Mouse (Mus musculus) spleen, adult 12 weeks (tissue): Measurements from ENCODE around the gene Gm960.

Source experiments
- DNase-seq: peaks from one replicate; pipeline ENCODE4 v3.0.0; 2022; ENCODE audit warnings: low spot score

Gene Gm960

DNA sequence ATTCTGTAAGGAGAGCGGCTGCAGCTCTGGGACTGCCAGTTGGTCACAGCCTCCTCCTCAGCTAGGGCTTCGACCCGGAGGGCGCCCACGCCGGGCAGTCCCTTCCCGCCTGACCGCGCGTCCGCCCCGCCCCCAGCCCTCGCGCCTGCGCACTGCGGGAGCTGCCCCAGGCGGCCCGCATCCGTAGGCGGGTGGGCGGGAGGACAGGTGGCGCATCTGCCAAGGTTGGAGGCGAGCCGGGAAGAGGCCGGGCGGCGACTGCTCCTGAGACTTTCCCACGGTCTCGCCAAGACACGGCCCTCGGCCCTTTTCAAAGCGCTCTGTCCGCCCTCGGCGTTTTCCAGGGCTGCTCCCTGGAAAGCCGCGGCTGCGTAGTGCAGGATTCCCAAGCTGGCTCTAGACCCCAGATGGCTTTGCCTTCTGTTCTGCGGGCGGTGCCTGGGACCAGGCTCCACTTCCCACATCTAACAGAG is at the start of gene Gm960:
TSS of gene Gm960 (minus strand) at position 464 of the 473 bp plus-strand sequence.
- no peak for DNase-seq

DNA sequence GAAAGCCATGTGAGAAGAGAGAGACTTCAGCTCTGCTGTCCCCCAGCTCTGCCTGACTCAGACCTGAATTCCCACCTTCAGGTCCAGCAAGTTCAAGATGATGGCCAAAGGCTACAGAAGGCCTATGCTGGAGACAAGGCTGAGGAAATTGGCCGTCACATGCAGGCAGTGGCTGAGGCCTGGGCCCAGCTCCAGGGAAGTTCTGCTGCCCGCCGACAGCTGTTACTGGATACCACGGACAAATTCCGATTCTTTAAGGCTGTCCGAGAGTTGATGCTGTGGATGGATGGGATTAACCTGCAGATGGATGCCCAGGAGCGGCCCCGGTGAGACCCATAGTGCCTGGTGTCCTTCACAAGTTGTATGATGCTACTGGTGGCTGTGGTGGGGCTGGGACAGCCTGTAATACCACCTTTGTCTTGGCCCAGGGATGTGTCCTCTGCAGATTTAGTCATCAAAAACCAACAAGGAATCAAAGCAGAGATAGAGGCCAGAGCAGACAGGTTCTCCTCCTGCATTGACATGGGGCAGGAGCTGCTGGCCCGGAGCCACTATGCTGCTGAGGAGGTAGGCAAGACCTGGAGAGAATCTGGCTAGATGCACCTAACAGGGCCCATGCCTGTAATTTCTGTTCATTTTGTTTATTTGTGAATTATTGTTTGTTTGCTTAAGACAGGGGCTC is 49.3 kb upstream of the Gm960 start:
- DNase-seq = no peak

DNA sequence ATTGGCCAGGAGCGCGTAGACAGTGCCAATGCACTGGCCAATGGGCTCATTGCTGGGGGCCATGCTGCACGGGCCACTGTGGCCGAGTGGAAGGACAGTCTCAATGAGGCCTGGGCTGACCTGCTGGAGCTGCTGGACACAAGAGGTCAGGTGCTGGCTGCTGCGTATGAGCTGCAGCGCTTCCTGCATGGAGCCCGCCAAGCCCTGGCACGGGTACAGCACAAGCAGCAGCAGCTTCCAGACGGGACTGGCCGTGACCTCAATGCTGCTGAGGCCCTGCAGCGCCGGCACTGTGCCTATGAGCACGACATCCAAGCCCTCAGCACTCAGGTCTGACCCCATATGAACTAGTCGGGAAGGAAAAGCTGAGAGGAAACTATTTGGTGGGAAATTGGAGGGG is 48.1 kb upstream of the Gm960 start:
- no peak for DNase-seq

DNA sequence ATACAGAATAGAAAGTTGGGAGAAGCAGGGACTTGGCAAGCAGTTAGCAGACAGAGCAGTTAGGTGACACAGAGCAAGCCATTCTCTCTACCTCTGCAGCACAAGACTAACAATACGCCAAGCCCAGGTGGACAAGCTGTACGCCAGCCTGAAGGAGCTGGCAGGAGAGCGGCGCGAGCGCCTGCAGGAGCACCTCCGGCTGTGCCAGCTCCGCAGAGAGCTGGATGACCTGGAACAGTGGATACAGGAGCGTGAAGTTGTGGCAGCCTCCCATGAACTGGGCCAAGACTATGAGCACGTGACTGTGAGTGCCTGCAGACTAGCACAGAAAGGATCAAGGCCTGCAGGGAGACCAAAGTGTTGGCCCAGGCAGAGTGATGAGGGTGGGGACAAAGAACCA is 47.2 kb upstream of the Gm960 start:
- no peak for DNase-seq

DNA sequence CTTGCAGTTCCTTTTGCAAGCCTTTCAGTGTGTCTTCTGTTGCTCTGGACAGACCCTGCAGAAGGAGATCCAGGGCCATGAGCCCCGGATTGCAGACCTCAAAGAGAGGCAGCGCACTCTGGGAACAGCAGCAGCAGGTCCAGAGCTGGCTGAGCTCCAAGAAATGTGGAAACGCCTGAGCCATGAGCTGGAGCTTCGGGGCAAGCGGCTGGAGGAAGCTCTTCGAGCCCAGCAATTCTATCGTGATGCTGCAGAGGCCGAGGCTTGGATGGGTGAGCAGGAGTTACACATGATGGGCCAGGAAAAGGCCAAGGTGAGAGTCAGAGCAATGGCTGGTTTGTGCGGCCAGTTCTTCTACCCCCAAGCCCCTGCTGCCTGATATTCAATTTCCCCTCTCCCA is 46.6 kb upstream of the Gm960 start:
- DNase-seq = no peak

DNA sequence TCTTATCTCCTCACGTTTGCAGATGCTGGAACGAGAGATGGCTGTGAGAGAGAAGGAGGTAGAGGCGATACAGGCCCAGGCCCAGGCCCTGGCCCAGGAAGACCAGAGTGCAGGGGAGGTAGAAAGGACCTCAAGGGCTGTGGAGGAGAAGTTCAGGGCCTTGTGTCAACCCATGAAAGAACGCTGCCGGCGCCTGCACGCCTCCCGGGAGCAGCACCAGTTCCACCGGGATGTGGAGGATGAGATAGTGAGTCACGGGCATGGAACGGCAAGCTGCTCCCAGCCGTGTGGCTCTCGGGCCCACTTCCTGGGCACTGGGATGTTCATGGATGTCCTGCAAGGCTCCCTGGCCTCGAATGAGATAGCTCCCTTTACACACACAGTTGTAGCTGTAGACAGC is 45.6 kb upstream of the Gm960 start:
- DNase-seq = no peak

DNA sequence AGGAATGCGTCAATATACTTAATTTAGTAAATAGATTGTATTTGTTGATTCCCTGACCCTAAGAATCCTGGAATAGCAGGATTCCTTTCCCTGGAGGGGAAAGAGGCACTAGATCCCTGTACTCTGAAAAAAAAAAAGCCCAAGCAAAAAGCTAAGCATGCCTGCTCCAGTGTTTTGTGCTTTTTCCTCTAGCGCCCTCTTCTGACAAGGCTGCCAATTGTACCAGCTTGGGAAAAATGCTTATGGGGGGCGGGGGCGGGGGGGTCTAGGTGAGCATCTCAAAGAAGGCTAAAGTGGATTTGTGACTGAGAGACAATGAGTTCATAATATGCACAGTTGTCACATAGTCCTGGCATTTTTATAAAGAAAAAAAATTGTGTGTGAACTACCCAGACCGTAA is 45.1 kb upstream of the Gm960 start:
- DNase-seq = no peak

- DNase-seq = no peak
Observed at GRCm38 (mm10) chr19:4742229-4742628, 43.8 kb upstream of the Gm960 start.

DNA sequence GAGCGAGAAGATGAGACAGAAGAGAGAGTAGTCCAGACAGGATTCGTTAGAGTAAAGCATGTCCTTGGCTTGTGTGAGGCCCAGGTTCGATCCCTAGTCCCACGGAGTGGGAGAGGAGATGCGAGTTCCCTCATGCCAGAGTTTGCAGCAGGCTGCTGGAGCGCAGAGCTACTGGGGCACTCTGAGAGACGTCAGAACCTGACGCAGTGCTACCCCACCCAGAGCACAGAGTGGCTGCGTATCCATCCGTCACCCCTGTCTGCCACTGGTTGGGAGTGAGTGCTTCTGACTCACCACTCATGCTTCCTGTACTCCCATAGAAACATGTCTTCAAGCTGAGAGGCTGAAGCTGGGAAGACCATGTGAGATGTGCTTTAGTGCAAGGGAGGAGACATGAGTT is 43.0 kb upstream of the Gm960 start:
- DNase-seq = no peak

GRCm38 (mm10) chr19:4739762-4740161 is 41.3 kb upstream of the Gm960 start:
- DNase-seq = no peak

DNA sequence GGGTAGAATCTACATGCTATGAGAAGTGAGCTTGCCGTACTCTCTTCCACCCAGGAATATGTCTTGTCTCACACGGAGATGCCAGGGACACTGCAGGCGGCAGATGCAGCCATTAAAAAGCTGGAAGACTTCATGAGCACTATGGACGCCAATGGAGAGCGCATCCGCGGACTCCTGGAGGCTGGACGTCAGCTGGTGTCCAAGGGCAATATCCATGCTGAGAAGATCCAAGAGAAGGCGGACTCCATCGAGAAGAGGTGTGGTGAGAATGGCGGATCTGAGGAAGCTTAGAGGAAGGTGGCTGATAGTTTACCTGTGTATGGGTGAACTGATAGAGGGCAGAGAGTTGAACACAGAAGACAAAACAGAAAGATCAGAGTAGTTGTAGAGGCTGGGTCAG is 40.6 kb upstream of the Gm960 start:
- DNase-seq = no peak

GRCm38 (mm10) chr19:4737866-4738265 is 39.4 kb upstream of the Gm960 start:
- DNase-seq = no peak

DNA sequence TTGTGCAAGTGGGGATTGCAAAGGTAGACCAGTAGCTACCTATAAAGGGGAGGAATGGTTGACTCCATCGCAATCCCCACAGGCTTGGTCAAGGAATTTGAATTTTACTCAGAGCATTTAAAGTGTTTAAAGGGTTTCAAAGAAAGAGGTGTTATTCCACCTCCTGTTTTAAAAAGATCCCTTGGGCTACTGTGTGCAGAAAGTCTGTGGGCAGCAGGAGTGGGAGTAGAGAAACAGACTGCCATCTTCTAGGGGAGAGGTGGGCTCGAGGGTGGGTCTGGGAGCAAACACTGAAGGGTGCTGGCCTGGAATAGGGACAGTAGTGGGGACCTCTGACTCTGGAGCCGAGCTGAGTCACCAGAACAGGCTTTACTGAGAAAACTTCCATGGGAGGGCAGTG is 34.6 kb upstream of the Gm960 start:
- DNase-seq = no peak

GRCm38 (mm10) chr19:4729186-4729585 is 30.7 kb upstream of the Gm960 start:
- no peak for DNase-seq

- no peak for DNase-seq
Observed at GRCm38 (mm10) chr19:4720671-4721244, 22.3 kb upstream of the Gm960 start.

DNA sequence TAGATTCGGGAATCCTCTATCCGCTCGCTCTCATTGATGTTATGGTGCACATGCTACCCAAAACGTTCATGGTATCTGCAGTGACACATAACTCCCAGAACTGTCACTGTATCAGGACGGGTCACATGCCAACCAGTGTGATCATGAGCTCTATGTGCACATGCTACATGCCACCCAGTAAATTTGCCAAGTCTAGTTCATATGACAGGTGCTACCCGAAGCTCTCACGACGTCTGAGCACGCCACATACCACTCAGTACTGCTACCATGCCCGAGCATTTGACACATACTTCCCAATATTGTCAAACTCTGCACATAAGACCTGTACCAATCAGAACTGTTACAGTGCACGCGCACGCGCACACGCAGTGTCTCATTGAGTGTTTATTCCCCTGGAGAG is 21.6 kb upstream of the Gm960 start:
- DNase-seq = no peak

GRCm38 (mm10) chr19:4719351-4719764 is 20.9 kb upstream of the Gm960 start:
- DNase-seq = no peak

GRCm38 (mm10) chr19:4718716-4719115 is 20.2 kb upstream of the Gm960 start:
- no peak for DNase-seq

DNA sequence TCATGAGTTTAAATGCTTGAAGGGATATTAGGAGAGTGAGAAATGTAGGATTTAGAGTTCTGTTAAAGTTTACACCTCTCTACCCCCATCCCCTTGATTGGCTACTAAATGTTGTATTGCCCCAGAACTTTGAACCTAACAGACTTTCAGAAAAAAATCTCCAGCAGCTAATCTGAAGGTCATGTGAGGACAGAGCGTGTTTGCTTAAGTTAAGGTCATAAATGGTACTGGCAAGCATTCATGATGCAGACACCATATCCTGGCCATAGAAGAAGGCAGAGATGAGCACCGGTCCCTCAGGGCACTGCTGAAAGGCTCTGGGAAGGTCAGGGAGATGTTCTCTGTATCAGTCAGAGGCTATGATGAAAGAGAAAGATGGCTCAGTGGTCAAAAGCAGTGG is 18.8 kb upstream of the Gm960 start:
- DNase-seq = no peak

DNA sequence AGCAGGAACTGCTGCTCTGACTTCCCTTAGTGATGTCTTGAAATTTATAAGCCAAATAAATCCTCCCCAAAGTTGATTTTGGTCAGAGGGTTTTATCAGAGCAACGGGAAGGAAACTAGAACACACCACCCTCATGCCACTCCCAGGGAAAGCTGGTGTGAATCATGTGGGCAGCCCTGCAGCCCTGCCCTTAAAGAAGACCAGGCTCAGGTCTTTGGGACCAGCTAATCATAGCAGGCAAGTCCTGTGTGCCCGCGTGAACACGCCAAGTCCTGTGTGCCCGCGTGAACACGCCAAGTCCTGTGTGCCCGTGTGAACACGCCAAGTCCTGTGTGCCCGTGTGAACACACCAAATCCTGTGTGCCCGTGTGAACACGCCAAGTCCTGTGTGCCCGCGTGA is 18.3 kb upstream of the Gm960 start:
- no peak for DNase-seq

DNA sequence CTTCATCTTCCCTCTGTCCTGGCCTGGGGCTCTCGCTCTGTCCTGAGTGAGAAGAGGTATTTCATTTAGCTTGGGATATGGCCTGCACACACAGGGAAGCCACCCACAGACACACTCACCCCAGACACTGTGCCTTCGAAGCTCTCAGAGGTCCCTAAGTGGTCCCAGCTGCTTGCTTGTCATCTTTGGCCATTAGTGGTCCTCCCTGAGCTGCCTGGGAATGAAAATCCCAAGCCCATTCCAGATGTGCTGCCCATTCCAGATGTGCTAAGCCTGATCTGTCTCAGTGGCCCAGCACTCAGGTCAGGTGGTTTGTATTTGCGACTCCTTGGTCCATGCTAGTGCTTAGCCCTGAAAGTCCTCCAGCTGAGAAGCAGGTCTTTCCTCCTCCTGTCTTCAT is 15.4 kb upstream of the Gm960 start:
- DNase-seq = no peak

- no peak for DNase-seq
Observed at GRCm38 (mm10) chr19:4712781-4713526, 14.5 kb upstream of the Gm960 start.

DNA sequence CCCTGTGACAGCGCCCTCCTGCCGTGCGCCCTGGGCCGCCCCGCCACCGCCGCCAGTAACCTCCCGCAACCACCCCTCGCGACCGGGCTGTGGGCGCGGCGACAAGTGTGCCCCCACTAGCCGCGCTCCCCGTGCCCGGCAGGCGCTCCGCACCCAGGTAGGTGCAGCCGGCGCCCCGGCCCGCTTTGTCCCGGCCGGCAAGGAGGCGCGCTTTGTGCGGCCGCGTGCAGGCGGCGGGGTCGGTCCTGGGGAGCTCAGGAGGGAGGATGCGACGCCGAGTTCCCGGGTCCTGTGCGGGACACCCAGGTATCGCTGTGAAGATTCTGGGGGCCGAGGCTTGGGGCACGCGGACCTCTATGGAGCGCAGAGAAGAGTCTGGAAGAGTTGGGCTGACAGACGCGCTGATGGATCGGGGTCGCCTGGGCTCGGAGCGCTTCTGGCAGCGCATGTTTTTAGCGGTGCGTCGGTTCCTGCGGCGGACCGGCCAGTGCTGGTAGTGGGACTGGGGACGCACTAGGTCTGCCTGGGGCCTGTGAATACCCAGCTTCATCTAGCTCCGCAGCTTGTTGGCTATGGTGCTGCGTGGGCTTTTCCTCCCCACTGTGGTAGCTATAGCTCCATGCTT is 13.8 kb upstream of the Gm960 start:
- DNase-seq = no peak
